Mouse (Mus musculus) spleen, adult 18-20 months (tissue): ENCODE measurements around the gene Dag1.
"Not testable (repeated sequence)": the region's sequence is repeated elsewhere in the genome, so short reads cannot be mapped to it uniquely, and the experiment has no call there.

Source experiments
- DNase-seq, 2 experiments: peaks; one replicate each; pipeline ENCODE4 v3.0.0; 2022; ENCODE audit warnings: mixed read lengths in 2 of 2

The Dag1 gene

GRCm38 (mm10) chr9:108263690-108264190 is at the start of gene Dag1:
TSS of gene Dag1 (minus strand) at chr9:108263958.
- DNase-seq, result peak; percentile 97 to 100

DNA sequence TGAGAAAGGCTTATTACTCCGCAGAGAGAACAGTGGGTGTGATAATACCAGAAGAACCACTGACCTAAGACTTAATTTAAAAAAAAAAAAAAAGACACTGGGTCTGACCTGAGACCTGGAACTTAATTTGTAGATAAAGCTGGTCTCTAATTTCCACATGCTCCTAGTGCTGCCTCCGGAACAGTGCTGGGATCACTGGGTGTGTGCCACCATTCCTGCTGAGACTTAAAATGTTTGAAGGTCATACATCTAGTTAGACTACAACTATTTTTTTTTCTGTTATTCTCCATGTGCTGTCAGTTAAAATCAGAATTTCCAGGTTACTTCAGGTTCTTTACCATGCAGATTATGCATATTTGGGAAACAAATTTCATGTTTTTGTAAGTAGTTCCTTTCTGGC is 44.4 kb upstream of the Dag1 start:
- no peak for DNase-seq

- DNase-seq, result no peak
Measured at GRCm38 (mm10) chr9:108307021-108307807, 43.5 kb upstream of the Dag1 start.

DNA sequence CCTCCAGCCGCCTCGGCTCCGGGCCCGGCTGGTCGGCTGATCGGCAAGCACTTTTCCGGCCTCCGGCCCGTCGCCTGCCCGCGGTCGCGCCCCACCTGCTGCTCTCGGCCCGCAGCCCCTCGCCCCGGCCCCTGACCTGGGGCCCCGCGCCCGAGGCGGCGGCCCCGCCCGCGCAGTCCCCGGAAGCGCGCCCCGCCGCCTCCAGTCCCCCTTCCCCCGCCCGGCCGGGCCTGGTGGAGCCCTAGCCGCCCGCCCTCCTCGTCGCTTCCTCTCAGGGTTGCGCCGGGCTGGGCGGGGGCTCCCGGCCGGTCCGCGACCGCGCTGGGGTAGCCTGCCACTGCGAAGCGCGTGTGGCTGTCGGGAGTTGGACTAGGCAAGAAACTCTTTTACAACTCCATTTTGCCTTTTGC is 42.8 kb upstream of the Dag1 start:
- DNase-seq, result peak; percentile 82 to 84

GRCm38 (mm10) chr9:108305629-108306520 is 42.1 kb upstream of the Dag1 start, which contains the start of the genes Rhoa and Tcta:
TSS of gene Rhoa (plus strand) at chr9:108306129.
TSS of gene Tcta (minus strand) at chr9:108306160.
- DNase-seq, result peak; percentile 90 to 98

- DNase-seq, result no peak
Measured at GRCm38 (mm10) chr9:108305170-108305569, 41.4 kb upstream of the Dag1 start.

GRCm38 (mm10) chr9:108304716-108305115 is 41.0 kb upstream of the Dag1 start:
- no peak for DNase-seq

- no peak for DNase-seq
Measured at GRCm38 (mm10) chr9:108301853-108302252, 38.1 kb upstream of the Dag1 start.

DNA sequence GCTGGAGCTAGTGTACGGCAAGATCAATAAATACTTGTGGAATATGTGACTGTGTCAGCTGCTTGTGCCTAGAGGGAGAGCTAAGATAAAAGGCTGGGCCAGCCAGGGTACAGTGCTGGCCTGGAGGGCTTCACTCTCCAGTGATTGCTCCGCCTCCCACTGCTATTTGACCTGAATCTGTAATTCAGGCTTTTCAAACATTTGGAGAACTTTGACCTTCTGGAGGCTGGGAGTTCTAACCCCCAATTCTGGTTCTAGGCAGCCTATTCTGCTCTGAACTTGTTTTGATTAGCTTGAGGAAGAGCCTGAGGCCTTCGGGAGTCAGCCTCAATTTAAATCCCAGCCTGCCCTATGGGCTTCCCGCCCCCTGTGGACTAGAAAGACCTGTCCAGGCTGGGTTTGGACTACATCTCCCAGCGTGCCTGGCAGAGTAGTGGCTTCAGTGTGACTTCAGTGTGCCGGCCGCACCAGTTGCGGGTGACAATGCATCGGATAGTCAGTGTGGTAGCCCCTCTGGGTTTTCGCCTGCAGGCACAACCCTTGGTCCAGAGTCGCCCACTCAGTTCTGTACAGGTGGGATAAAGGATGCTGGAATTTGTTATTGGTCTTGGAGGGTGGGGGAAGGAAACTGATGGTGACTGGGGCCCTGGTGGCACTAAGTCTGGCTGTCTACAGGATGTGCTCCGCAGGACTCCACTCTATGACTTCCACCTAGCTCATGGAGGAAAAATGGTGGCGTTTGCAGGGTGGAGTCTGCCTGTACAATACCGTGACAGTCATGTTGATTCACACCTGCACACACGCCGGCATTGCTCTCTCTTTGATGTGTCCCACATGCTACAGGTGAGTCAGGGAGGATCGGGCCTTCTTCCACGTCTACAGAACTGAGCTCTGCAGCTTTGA is 32.9 kb upstream of the Dag1 start, which contains the start of gene Amt:
Gene Amt (plus strand): TSS at position 401 of the 903 bp plus-strand sequence.
- no peak for DNase-seq

DNA sequence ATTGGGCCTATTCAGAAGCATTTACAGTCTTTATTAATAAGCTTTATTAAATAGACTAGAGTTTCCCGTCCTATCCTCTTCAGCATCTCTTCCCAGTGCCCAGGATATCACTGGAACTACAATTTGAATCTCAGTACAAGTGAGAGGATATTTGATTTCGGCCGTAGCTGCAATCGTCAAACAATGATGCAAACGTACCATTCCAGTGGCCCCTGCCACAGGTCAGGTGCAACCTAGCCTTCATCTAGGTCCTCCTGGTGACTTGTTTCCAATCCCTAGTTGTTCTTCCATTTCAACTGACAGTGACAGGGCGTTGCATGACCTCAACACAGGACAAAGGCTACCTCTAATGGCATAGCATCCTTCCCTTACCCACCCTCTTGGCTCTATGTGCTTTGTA is 27.0 kb upstream of the Dag1 start:
- no peak for DNase-seq

GRCm38 (mm10) chr9:108290016-108290750 is 26.4 kb upstream of the Dag1 start, which contains the start of gene Nicn1:
TSS of gene Nicn1 (plus strand) at chr9:108290429.
- peak; percentile 73 to 76 for DNase-seq

DNA sequence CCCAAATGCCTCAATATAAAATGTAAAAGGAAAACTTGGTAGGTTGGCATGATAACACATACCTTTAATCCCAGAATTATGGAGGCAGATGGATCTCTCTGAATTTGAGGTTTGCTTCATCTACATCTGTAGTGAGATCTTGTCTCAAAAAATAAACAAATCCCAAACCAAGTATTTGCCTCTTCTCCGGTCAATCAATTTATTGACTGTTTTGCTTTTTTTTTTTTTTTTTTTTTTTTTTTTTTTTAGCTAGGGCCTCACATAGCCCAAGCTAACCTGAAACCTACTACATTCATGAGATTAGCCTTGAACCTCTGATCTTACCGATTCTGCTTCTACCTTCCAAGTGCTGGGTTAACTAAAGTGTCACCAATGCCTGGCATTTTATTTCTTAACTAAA is 25.6 kb upstream of the Dag1 start:
- no peak for DNase-seq

GRCm38 (mm10) chr9:108287526-108288238 is 23.9 kb upstream of the Dag1 start:
- DNase-seq, result not testable (repeated sequence)

GRCm38 (mm10) chr9:108284410-108284809 is 20.7 kb upstream of the Dag1 start:
- peak; percentile 45 to 79 for DNase-seq

GRCm38 (mm10) chr9:108280071-108280828 is 16.5 kb upstream of the Dag1 start:
- no peak for DNase-seq

DNA sequence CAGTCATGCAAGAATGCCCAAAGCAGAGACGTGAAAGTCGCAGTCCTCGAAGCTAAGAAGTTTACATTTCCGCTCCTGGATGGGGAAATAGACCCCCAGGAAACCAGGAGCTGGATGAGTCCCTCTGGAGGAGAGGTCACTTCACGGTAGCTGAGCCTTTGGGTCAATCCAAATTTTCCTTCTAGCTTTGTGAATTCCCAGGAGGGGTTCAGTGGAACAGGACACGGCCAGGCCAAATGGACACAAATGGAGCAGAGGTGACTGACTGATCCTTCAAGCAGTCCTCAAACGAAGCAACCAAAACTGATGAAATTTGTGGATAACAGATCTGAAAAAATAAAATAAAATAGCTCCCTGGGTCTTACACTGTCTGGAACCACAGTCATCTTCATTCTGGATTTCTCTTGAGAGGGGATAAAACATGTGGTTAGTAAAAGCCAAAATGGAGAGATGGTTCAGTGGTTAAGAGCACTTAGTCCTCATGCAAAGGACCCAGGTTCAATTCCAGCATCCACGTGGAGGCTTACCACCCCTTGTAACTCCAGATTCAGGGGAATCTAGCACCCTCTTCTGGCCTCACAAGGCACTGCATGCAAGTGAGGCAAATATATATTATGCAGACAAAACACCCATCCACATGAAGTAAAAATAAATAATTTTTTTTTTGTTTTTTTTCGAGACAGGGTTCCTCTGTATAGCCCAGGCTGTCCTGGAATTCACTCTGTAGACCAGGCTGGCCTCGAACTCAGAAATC is 15.1 kb upstream of the Dag1 start:
- peak in 1 of 2 experiments; percentile 44 for DNase-seq

DNA sequence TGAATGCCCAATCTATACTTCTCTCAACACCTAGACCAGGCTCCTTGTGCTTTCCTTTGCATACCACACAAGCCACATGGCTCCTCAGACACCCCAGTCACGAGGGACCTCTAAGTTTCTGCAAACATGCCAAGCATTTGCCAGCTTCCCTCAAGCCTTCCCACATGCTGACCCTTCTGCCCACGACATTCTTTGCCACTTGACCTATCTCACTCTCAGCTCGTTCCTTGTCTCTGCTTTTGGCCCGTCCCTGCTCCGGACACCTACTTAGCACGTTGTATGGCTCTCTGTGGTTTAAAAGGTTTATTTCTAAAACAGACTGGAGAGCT is 11.5 kb upstream of the Dag1 start:
- no peak for DNase-seq

DNA sequence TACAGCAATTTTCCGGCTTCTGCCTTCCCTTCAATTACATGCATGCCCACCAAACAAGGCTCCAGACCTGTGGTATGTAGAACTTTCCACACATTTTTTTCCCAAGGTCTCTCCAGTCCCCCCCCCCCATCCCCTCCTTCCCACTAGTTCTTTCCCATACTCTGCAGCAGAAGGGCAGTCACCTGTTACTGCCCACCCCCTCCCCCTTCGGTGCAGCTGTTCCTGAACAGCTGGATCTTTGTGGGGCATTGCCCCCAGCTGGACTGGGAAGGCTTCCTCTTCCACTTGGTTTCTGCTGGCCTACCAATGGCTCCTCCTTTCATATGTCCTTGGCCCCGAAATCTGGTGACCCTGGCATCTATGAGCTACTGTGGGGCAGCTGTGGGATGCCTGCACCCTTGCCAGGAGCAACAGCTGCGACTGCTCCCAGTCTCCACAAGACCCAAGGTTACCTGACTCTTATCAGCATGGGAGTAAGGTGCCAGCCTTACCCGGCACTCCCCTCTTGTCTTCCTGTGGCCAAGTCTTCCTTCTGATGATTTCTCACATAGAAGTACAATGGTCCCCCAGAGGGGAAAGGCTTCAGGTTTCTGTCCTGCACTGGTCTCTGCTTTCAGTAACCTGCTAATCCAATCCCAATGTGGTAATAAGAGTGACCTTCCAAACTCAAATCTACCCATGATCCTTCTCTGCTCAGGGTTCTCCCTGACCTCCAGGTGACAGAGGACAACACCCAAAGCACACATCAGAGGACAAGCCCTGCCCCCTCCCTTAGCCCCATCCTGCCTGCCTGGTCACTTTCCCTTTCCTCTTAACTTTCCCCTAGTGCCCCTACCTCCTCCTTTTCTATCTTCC is 10.9 kb upstream of the Dag1 start:
- no peak for DNase-seq
